Mouse (Mus musculus) cerebral cortex, adult 2 months (tissue): Measurements from ENCODE around the gene Adam19.

ENCODE experiments used
- WGBS: fragments of 180-500 bp; shearing (Covaris S2); methylation state at CpG from one replicate; pipeline ENCODE4 v1.1.7; 2018; 5-methylcytosine and 5-hydroxymethylcytosine counted together

The Adam19 gene

DNA sequence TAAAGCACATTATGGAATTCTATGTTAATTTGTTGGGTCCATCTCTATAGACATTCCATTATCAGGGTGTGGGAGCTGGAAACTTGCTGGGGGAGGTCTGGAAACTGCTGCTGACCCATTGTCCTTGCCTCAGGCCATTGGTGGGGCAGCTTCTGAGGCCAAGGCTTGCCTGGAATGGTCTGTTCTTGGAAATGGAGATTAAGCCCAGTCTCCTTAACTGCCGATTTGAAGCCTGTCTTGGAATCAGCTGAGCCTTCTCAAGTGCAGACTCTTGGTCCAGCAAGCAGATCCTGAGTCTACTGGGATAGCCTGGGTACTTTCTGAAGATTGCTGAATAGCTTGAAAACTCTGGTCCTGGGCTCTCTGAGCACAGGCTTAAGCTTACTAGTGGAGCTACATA lies 51.3 kb downstream of the Adam19 start:
- 94% methylated on average over 1 of the region's 1 CpGs for WGBS

DNA sequence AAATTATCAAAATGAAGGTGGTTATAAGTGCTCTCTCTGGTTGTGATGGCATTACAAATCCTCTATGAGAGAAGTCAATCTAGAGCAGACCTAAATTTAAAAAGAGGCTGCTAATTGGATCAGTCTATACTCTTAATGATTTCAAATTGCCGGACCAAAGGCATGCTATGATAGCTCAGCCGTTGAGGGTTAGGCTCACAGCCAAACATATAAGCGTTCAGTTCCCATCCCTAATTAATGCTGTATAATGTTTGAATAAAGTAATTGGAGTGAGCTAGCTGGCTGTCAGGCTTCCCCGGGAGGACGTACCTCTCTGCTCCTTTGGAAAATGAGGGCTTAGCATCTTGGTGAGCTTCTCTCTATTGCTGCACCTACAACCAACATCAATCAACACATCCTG lies 53.4 kb downstream of the Adam19 start:
- 49% methylated on average over 5 of the region's 5 CpGs for WGBS

DNA sequence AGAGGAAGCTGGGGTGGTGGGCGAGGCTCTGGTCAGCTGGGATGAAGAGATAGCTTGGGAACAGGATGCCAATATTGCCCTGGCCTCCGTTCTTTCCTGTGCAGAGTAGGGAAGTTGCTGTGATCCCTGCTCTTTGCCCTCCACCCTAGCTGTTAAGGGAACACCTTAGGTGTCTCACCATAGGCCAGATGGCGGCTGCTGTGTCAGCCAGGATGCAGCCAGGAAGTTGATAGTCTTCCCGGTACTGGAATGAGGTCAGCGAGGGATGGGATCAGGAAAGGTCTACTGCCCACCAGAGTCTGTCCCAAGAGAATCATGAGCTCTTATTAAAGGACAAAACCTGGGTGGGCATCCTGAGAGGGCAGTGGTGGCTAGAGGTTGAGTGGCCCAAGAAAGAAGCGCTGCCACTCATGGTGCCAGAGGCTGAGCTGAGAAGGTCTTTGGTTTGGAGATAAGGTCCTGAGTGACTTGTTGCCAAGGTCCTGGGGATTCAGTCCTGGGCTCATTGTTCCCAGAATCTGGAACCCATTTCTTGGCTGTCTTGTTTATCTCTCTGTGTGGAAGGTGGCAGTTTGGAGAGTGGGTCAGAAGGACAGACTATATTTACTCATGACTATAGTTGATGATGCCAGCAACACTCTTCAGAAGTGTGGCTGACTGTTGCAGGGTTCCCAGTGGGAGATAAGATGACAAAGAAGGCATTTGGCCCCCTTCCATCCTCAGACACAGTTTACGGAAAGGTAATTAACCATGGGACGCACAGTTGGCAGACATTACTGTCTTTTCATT lies 54.6 kb downstream of the Adam19 start:
- WGBS, result 73% methylated on average over 8 of the region's 8 CpGs

DNA sequence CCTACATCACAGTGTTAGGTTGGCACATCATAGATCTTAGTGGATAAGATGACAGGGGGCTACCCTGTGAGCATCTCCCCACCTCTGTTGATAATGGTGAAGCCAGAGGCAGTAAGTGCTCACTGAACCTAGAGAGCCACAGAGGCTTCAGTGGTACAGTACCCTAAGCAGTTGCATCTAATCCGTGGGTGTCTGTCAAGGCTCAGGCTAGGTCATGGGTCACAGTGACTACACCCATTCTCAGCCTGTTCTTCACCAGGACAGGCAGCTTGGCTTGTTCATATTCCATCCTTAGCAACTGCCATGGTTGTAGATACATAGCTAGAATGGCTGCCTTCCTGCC lies 55.1 kb downstream of the Adam19 start:
- 82% methylated on average over 1 of the region's 1 CpGs for WGBS

DNA sequence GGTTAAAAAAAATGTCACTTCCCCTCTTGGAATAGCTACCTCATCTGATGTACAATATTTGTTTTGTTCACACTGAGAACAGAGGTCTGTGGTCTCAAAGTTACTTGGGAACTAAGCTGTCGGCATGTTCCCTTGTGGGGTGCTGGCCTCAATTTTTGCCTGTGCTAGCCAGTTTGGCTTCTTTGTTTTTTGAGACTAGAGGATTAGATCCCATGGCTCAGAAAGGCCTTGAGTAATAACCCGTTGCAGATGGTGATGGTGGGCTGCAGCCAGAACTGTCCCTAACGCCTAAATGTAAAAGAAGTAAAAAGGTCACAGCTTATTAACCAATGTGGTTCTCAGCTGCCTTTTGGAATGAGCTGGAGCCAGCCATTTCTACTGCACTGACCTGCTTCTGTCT lies 57.4 kb downstream of the Adam19 start:
- 72% methylated on average over 3 of the region's 3 CpGs for WGBS

DNA sequence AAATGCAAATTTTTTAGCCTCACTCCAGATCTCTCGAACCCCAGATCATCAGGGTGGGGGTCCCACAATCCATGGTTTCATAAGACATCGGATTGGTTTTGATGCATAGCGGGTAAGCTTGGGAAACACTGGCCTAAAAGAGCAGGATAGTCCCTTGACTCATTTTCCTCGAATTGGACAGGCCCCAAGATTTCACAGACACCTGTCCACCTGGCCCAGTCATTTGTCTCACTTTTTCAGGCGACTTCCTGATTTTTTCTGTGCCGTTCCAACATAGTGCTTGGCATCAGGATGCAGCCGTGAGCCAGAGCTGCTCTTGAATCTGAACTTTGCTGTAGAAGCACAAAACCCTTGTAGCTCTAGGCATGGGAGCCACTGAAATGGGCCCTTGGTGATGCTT lies 58.4 kb downstream of the Adam19 start:
- 82% methylated on average over 7 of the region's 7 CpGs for WGBS

DNA sequence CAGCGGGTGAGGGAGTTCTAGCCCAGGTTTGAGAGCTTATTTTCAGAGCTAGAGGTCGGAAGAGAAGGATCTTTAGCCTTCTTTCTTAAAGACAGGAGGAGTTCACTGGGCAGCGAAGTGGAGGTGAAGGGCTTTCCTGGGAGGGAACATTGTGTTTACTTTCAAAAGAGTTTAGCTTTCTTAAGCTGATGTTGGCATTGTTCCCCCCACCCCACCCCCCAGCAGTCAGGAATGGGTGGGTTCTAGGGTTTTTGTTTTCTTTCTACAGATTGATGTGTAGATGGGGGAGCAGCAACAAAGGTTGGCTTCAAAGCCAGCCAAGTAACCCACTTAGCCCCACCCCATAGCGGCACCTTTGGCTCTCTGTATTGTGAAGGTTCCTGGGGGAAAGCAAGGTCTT lies 59.2 kb downstream of the Adam19 start:
- WGBS, result 80% methylated on average over 4 of the region's 4 CpGs

DNA sequence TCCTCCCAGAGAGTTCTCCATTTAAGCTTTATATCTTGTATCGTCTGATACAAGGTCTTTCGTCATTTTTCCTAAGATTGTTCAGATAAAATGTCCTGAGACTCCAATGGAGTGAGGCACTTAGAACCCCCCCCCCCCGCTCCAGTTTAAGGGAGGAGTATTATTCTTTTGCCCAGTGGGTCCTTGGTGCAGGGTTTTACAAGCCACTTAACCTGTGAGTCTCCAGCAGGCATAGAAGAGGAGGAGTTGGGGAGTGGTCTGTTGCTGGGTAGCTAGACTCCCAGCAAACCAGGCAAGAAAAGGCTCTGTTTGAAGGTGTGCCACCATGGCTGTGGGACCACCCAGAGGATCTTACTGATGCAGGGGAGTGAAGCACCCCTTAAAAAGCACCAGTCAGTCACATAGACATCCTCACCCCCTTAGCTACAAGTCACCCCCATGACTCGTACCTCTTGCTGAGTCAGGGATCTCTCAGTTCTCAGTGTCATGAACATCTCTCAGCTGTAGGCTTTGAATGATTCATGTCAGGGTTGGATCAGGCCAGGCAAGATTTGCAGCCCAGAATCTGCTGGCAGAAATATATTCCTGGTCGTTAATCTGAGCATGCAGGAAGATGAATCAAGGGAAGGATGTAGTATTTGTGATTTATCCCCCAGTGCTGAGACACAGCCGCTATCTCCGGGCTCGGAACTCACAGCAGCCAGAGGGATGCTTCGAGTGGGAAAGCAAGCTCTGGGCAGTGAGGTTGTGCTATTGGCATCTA lies 59.8 kb downstream of the Adam19 start:
- WGBS, result 68% methylated on average over 9 of the region's 9 CpGs

DNA sequence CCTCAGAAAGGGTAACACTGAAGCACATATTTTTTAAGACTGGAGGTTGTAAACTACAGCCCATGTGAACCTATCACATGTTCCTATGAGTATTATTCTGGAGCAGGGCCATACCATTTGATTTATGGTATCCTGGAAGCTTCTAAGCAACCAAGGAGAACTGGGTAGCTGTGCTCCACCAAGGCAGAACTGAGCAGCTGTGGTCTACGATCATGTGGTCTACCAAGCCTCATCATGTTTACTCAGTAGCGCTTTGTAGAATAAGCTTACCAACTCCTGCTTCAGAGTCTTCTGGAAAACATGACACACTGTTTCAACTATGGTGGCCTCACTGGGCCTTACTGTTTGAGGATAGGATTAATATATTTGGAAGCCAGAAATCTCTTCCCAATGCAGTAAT lies 60.7 kb downstream of the Adam19 start:
- WGBS, result 83% methylated on average over 2 of the region's 2 CpGs

DNA sequence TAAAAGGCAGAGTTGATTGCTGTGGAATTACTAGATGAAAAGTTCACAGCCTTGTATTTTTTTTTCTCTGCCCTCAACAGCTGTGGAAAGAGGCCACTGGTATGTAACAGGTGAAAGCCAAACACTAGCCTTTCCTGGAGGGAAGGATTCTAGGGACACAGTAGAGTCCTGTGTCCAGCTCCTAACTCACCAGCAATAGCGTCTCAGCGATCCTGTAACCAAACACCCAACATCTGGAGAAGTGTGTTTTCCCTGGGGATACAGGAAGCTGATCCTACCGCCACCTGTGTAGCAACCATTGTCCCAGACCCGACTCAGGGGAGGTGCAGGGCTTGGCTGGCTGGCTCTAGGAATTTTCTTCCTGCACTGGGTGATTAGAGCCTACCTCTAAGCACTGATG lies 63.8 kb downstream of the Adam19 start:
- WGBS, result 53% methylated on average over 4 of the region's 4 CpGs

DNA sequence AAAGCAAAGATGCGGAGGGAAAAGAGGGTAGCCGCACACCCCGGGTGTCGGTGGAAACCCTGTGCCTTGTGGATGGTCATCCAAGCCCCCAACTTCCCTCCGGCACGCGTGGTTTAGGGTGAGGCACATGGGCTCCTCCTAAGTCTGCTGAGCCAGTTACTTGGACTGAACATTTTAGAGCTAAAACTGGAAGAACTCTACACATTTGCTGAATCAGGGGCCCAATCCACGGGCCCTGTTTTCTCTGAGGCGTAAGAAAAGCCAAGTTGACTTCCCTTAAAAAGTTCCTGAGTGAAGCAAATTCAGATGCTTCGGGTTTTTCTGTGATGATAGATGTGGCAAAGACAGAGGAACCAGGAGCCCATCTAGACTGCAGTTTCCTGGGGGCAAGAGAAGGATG lies 64.3 kb downstream of the Adam19 start:
- WGBS, result 78% methylated on average over 10 of the region's 10 CpGs

DNA sequence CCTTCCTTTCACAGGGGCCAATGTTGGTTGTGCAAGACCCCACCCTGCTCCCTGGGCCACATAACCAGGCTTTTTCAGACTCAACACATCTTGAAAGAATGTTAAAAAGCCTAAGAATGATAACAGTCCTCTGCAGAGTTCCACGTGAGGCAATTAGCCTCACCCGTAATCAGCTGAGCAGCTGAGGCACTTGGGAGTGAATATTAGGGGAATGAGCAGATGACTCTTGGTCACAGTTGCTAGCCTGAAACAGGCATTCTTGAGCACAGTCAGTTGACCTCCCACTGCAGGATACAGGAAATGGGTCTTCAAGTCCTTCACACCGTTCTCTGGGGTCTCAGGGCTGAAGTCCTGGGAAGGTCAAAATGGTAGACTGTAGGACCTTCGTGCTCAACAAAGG lies 65.9 kb downstream of the Adam19 start:
- 88% methylated on average over 4 of the region's 4 CpGs for WGBS

DNA sequence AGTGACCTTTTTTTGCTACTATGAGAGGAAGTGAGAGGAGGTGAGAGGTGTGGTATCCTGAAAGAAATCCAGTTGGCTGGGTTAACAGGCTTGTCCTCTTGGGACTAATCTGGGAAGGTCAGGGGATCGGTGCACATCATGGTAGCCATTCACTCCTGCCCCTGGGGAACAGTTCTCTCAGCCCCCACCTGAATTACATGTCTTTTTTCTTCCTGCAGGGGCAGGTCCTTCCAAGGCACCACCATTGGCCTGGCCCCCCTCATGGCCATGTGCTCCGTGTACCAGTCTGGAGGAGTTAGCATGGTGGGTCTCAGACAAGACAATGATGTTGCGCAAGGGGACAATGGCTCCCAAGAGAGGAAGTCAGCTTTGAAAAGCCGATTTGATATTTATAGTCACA lies 67.1 kb downstream of the Adam19 start:
- WGBS, result 89% methylated on average over 4 of the region's 4 CpGs

DNA sequence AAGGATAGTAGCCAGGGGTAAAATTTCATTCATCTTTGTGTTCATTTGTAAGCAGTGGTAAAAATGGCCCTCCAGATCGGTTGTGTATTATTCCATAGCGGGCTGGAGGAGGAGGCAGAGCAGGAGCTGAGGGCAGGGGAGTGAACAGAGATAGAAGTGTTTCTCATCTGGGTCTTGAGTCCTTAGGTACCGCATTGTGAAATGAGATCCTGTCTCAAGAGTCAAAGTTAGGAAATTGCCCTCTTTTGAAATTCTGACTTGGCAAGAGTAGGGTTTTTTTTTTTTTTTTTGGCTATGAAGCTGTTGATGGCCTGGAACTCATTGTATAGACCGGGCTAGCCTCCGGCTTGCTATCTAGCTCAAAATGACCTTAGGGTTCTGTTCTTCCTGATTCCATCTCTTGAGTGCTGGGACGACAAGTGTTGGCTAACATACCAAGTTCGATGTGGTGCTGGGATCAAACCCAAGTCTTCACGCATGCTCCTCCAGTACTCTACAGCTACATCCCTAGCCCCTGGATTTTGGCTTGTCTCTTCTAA lies 67.6 kb downstream of the Adam19 start:
- WGBS, result 92% methylated on average over 8 of the region's 8 CpGs

DNA sequence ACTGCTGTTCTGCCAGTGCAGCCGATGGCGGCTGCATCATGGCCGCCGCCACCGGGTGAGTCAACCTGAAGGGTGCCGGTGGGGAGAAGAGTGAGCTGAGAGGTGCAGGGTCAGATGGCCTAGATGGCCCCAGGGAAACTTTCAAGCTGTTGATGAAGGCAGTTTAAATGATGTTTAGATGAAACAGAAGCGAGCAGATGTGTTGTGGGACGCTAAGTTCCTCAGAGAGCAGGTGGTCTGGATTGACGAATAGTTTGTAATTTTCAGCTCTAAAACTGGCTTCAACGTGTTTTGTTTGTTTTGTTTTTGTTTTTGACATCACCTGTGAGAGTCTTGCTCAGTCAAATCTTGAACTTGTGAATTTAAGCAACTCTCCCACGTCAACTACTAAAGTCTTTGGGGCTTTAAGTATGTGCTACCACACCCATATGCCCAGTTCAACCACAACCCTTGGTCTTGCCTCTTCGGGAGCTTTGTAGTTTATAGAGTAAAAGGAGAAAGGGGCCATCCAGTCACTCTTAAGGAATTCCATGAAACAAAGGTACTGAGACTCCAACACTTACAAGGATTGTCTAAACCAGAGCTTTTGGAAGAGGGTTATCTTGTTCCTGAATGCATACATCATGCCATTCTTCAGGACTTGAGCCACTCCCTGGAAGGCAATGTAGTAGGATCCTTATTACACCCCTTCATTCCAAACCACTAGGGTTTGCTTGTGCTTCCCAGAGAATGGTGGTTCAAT lies 69.5 kb downstream of the Adam19 start:
- WGBS, result 93% methylated on average over 12 of the region's 12 CpGs

DNA sequence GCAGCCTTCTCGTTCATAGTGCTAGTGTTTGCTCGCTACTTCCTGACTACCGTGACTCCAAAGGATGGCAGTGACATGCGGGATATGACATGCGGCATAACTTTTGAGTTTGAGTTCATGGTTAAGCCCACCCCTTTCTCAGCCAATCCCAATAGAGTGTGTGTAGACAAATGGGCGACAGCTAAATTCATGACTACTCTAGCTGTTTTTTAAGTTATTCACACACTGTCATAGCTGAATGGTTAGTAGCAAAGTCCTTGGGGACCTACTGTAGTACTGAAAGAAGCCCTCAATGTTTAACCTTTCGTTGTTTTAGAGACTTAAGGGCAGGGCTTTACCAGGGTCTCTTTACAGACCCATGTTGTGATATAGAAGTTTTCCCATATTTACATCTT lies 70.0 kb downstream of the Adam19 start:
- 93% methylated on average over 7 of the region's 7 CpGs for WGBS

DNA sequence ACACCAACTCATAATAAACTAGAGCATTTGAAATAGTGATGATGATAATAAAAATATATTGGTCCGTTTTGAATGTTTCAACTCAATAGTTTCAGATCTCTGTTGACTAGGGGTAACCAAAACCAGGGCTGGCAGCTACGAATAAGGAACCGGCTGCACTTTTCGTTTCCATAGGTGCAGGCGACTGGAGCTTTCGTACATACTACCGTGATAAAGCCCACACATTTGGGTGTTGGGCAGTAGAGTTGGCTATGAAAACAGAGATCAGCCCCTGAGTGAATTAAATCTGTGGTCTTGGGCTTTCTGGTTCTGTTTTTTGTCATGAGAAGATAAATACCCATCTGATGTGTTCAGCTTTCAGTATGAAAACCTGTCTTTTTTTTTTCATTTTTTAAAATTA lies 70.5 kb downstream of the Adam19 start:
- 85% methylated on average over 7 of the region's 7 CpGs for WGBS

DNA sequence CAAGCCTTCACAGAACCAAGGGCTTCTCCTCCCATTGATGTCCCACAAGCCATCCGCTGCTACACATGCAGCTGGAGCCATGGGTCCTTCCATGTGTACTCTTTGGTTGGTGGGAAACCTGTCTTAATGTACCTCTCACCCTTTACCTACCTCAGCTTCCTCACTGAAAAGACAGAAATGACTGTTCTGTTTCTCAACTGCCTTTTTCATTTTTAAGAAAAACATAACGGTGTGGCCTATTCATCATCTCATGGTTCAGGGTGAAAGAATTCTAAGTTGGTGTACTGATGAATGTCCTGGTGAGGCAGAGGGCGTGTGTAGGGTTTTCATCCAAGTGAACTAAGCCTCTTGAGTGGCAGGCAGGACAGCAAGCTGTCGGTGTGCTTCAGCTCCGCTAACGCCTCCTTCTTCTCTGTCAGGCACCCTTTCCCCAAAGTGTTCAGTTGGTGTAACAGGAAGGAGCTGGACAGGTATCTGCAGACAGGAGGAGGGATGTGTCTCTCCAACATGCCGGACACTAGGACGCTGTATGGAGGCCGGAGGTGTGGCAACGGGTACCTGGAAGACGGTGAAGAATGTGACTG lies 71.1 kb downstream of the Adam19 start:
- WGBS, result 91% methylated on average over 11 of the region's 11 CpGs

DNA sequence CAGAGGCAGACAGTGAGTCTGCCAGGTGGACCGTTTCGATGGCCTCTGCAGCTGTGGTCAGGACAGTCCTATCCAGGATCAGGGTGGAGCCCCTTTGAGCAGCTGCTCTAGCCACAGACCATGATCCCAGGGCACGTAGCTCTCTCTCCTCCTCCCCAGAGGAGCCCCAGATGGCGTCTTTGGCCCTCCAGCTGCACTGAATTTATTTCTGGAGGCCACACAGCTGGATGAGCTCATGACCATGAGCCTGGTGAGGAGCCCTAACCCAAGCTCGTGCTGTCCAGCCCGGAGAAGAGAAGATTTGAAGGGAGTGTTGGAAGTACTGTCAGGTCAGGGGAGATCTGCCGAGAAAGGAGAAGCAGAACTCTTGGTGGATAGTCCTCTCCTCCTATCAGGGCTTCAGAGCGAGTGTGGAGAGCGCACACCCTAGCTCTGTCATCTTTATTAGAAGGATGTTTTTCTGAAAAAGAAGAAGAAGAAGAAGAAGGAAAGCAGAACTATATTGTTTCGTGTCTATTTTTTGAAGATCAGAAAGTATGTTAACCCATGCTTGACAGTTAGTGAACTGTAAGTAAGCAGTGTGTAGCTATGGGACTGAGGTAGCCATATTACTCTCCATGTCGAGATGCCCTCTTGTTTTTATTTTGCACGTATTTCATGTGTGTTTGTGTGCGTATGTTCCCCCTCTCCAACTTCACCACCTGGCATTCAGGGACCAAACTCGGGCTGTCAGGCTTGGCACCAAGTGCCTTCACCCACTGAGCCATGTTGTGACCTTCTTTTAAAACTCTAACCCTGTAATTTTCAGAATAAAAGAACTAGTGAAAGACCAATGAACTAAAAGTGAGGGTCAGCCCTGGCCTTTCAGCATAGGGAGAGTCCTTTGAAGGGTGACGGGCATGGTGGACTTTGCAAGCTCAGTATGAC lies 72.1 kb downstream of the Adam19 start:
- 77% methylated on average over 15 of the region's 15 CpGs for WGBS

DNA sequence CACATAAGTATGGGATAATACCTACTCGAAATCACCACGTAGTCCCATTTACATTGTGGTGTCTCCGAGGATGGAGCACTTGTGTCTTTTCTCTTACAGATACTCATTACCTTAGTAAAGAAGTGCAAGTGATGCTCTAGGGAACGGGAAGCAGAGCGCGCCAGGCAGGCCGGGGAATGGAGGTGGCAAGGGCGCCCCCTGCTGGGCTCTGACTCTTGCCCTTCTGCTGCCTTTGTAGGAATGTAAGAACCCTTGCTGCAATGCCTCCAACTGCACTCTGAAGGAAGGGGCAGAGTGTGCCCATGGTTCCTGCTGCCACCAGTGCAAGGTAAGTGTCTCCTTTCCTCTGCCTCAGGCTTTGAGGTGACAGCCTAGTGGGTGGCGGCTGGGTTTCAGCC lies 72.8 kb downstream of the Adam19 start:
- 77% methylated on average over 9 of the region's 9 CpGs for WGBS
